Mouse (Mus musculus): ENCODE measurements around the gene Actl7a. TPM values are rescaled to one million over a fixed set of nuclear protein-coding genes. Genes with fewer than 3 reads are reported as not detected.

Gene Actl7a
- polyA plus RNA-seq (2017; shearing (Covaris generic)): not detected

DNA sequence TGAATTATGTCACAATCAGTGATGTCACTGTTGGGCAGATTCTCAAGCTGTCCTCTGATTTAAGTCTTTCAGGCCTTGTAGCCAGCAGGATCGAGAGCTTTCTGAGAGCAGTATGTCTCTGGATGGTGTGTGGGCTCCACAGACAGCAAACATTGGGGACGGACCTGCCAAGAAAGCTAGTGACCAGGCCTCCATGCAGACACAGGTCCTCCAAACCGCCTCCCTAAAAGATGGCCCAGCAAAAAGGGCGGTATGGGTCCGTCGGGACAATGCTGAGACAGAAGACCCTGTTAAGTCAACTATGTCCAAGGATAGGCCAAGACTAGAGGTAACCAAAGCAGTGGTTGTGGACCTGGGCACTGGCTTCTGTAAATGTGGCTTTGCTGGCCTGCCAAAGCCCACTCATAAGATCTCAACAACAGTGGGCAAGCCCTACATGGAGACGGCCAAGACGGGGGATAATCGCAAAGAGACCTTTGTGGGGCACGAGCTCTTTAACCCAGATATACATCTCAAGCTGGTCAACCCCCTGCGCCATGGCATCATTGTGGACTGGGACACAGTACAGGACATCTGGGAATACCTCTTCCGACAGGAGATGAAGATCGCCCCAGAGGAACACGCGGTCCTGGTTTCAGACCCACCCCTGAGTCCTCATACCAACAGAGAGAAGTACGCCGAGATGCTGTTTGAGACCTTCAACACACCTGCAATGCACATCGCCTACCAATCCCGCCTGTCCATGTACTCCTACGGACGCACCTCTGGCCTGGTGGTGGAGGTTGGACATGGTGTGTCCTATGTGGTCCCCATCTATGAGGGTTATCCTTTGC is at the start of gene Actl7a:
Gene Actl7a (plus strand): TSS at position 51 of the 833 bp plus-strand sequence.

DNA sequence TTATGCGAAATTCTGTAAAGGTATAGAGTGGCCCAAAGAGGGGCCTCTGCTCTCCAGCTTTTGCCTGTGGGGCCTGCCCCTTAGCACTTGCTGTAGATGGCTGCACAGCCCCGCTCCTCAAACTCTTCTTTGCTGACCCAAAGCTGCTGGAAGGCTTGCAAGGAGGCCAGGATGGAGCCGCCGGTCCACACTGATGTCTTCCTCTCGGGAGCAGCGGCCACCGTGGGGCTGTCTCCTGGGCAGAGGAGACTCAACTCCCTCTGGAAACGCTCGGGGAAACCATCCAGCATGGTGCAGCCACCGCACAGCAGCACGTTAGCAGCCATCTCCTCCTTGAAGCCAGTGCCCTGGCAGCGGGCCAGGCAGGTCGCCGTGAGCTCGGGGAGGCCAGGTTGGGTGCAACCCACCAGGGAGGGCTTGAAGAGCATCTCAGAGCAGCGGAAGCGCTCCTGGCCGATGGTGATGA is 3.2 kb upstream of the Actl7a start, which contains the start of gene Gm26657:
Gene Gm26657 (plus strand): TSS at position 51 of the 466 bp plus-strand sequence.

DNA sequence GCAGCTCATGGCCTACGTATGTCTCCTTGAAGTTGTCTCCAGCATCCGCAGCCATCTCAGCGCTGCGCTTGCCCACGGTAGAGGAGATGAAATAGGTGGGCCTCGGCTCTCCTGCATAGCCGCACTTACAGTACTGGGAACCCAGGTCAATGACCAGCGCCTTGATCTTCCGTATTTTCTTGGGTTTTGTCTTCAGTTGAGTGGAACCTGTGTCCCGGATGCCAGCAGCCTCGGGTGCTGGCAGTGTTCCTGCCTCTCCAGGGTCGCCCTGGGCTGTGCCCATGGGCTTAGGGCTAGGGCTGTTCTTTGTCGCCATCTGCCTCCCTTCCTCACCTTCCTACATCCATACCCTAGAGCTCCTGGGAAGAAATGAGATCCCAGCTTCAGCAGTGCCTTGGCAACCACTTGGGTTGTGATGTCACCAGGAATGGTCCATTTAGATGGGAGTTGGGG is 2.1 kb upstream of the Actl7a start, which contains the start of gene Actl7b:
Gene Actl7b (minus strand): TSS at position 403 of the 453 bp plus-strand sequence.

Other genes starting within 250 kb of the Actl7a start
- gene Gm26657, start 3.3 kb upstream of the Actl7a start, polyA plus RNA-seq (2017; shearing (Covaris generic)): not detected
- under 1 TPM in 1 of 2 experiments, not detected in 1; 0.48 TPM for gene Actl7b, start 2.0 kb upstream of the Actl7a start, polyA plus RNA-seq (2017; shearing (Covaris generic))
- 10 to 100 TPM; 25.2 to 26.9 TPM for gene Elp1, start 58.9 kb downstream of the Actl7a start, polyA plus RNA-seq (2017; shearing (Covaris generic))
- gene Fam206a, start 58.9 kb downstream of the Actl7a start, polyA plus RNA-seq (2017; shearing (Covaris generic)): 10 to 100 TPM; 14.3 to 18.9 TPM
- gene Ctnnal1, start 121.8 kb downstream of the Actl7a start, polyA plus RNA-seq (2017; shearing (Covaris generic)): 1 to 10 TPM in 1 of 2 experiments, under 1 TPM in 1; 0.82 to 1.7 TPM
- 10 to 100 TPM in 1 of 2 experiments, 1 to 10 TPM in 1; 9.1 to 14.0 TPM for gene Tmem245, start 204.0 kb downstream of the Actl7a start, polyA plus RNA-seq (2017; shearing (Covaris generic))
- not detected for gene Frrs1l, start 247.0 kb downstream of the Actl7a start, polyA plus RNA-seq (2017; shearing (Covaris generic))

Measured in activated CD4-positive, CD25-positive, alpha-beta regulatory T cell (primary cell).